Mouse (Mus musculus) lung, postnatal 0 days (tissue): ENCODE data around the gene Rarg. TPM values are rescaled to one million over a fixed set of nuclear protein-coding genes. Genes with fewer than 3 reads are reported as not detected.

Experiments
- ATAC-seq: fragments of 200-750 bp; cut with Nextera tagmentation; 2 replicates; pipeline ENCODE4 v1.8.0; 2017; ENCODE audit warnings: moderate library complexity
- DNase-seq: peaks from one replicate; pipeline ENCODE4 v3.0.0-alpha.2; 2016; ENCODE audit warnings: low spot score
- H3K27ac ChIP-seq: fragments of 300-500 bp; sonication (generic); 2 replicates; pipeline ENCODE4 v1.5.1; 2014; ENCODE audit warnings: antibody characterized with exemption, mild to moderate bottlenecking, low read length, mixed read lengths
- H3K27me3 ChIP-seq: fragments of 300-500 bp; sonication (generic); replicated peaks from 2 replicates; pipeline ENCODE4 v1.6.1; 2014; ENCODE audit warnings: low read length, mixed read lengths; ENCODE audit not compliant: insufficient read depth
- H3K36me3 ChIP-seq: fragments of 300-500 bp; sonication (generic); 2 replicates; pipeline ENCODE4 v1.6.1; 2014; ENCODE audit warnings: low read length, mixed read lengths; ENCODE audit not compliant: insufficient read depth
- H3K4me1 ChIP-seq: fragments of 300-500 bp; sonication (generic); 2 replicates; pipeline ENCODE4 v1.6.1; 2014; ENCODE audit warnings: antibody characterized with exemption, low read depth, low read length, mixed read lengths; ENCODE audit not compliant: insufficient read depth
- H3K4me2 ChIP-seq: fragments of 300-500 bp; sonication (generic); replicated peaks from 2 replicates; pipeline ENCODE4 v1.6.1; 2014; ENCODE audit warnings: low read depth, mild to moderate bottlenecking, low read length, moderate library complexity, mixed read lengths
- H3K4me3 ChIP-seq: fragments of 300-500 bp; sonication (generic); 2 replicates; pipeline ENCODE4 v1.5.1; 2014; ENCODE audit warnings: low read depth, low read length
- H3K9ac ChIP-seq: fragments of 300-500 bp; sonication (generic); replicated peaks from 2 replicates; pipeline ENCODE4 v1.6.1; 2014; ENCODE audit warnings: low read depth, mild to moderate bottlenecking
- H3K9me3 ChIP-seq: fragments of 300-500 bp; sonication (generic); 2 replicates; pipeline ENCODE4 v1.6.1; 2016; ENCODE audit warnings: low read length, mixed read lengths
- CTCF ChIP-seq: IDR thresholded peaks from 2 replicates; pipeline ENCODE4 v1.5.1; 2016; ENCODE audit warnings: antibody characterized with exemption, mild to moderate bottlenecking
- EP300 ChIP-seq: IDR thresholded peaks from 2 replicates; pipeline ENCODE4 v1.6.1; 2016; ENCODE audit warnings: antibody characterized with exemption, mild to moderate bottlenecking, control low read depth
- WGBS: fragments of 180-500 bp; shearing (Covaris S2); extraction: QIAGEN DNeasy Blood & Tissue Kit; methylation state at CpG from one replicate; pipeline ENCODE4 v1.1.7; 2014; 5-methylcytosine and 5-hydroxymethylcytosine counted together
- polyA plus RNA-seq: library from polyadenylated mRNA; unstranded; fragments of >200 nt; fragmentation: Nextera tagmentation; extraction: Ambion mirVana; gene quantifications from 2 replicates; pipeline ENCODE4 v1.2.1, GENCODE M21; 2015

Rarg gene
- polyA plus RNA-seq, 1 experiment from 2014 or later: 35.8 TPM

DNA sequence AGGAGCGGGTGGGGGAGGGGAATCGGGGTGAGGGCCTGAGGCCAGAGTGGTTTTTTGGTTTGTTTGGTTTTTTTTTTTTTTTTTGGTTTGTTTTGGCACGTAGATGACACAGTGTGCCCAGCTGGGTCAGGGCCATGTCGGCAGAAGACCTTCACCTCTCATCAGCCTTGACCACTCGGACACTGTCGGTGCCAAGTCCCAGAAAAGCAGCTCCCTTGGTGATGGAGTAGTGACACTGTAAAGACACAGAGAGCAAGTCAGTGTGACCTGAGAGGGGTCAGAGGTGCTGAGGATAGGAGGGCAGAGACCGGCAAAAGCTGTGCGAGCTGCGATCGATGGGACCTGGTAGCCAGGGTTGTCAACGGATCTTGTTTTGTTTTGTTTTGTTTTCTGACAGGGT is 71.1 kb downstream of the Rarg start:
- no peak overlapping the region for H3K9ac ChIP-seq
- H3K4me3 ChIP-seq: no peak overlapping the region
- DNase-seq (no peak), ATAC-seq (no peak)
- TF ChIP-seq EP300 (no peak), CTCF (no peak)
- H3K9me3 ChIP-seq: no peaks in the 10 kb centered on the region
- no peaks in the 10 kb centered on the region for H3K4me1 ChIP-seq
- no peak overlapping the region for H3K27ac ChIP-seq
- no peak overlapping the region for H3K4me2 ChIP-seq
- 75% methylated on average over 11 of the region's 11 CpGs for WGBS
- H3K36me3 ChIP-seq: no peaks in the 10 kb centered on the region; the same call in 1 of the 2 replicates
- H3K27me3 ChIP-seq: no peaks in the 10 kb centered on the region

Other genes with a start within 250 kb of the Rarg start
- gene Krt18, start 229.3 kb downstream of the Rarg start, polyA plus RNA-seq: 235 and 248 TPM in 2 replicates
- gene Eif4b, start 183.7 kb downstream of the Rarg start, polyA plus RNA-seq: 54.0 and 61.8 TPM in 2 replicates
- 48.7 and 51.6 TPM in 2 replicates for gene Tns2, start 157.1 kb downstream of the Rarg start, polyA plus RNA-seq
- gene Spryd3, start 121.3 kb downstream of the Rarg start, polyA plus RNA-seq: 20.4 and 22.2 TPM in 2 replicates
- 109 and 123 TPM in 2 replicates for gene Igfbp6, start 113.2 kb downstream of the Rarg start, polyA plus RNA-seq
- gene Soat2, start 107.0 kb downstream of the Rarg start, polyA plus RNA-seq: 0.08 and 0.16 TPM in 2 replicates
- gene Zfp740, start 54.3 kb downstream of the Rarg start, polyA plus RNA-seq: 31.9 and 33.9 TPM in 2 replicates
- 71.0 and 76.9 TPM in 2 replicates for gene Csad, start 52.8 kb downstream of the Rarg start, polyA plus RNA-seq
- 3.6 and 4.3 TPM in 2 replicates for gene Itgb7, start 25.6 kb downstream of the Rarg start, polyA plus RNA-seq
- gene Gm9918, start 13.0 kb upstream of the Rarg start, polyA plus RNA-seq: 0.13 and 0.36 TPM in 2 replicates
- gene Mfsd5, start 21.9 kb upstream of the Rarg start, polyA plus RNA-seq: 70.4 and 72.7 TPM in 2 replicates
- 0.99 and 1.4 TPM in 2 replicates for gene Espl1, start 38.7 kb upstream of the Rarg start, polyA plus RNA-seq
- 457 and 467 TPM in 2 replicates for gene Pfdn5, start 68.6 kb upstream of the Rarg start, polyA plus RNA-seq
- 46.1 and 48.3 TPM in 2 replicates for gene Myg1, start 74.2 kb upstream of the Rarg start, polyA plus RNA-seq
- gene Aaas, start 93.3 kb upstream of the Rarg start, polyA plus RNA-seq: 16.2 and 17.0 TPM in 2 replicates
- not detected in 2 replicates for gene Sp7, start 109.7 kb upstream of the Rarg start, polyA plus RNA-seq
- gene Sp1, start 148.6 kb upstream of the Rarg start, polyA plus RNA-seq: 7.3 and 8.6 TPM in 2 replicates
- 8.3 and 11.0 TPM in 2 replicates for gene Amhr2, start 187.8 kb upstream of the Rarg start, polyA plus RNA-seq
- 110 and 128 TPM in 2 replicates for gene Prr13, start 201.5 kb upstream of the Rarg start, polyA plus RNA-seq
- gene Pcbp2, start 213.0 kb upstream of the Rarg start, polyA plus RNA-seq: 154 and 157 TPM in 2 replicates
- 2.0 TPM in 1 of 2 replicates, not detected in the other for gene Gm10337, start 246.2 kb upstream of the Rarg start, polyA plus RNA-seq